Mouse (Mus musculus) limb, embryonic 12.5 days (tissue): Measurements from ENCODE around the gene Nme7. TPM values are rescaled to one million over a fixed set of nuclear protein-coding genes. Genes with fewer than 3 reads are reported as not detected.

Experiments
- ATAC-seq: fragments of 200-750 bp; cut with Nextera tagmentation; 2 replicates; pipeline ENCODE4 v1.8.0; 2017; ENCODE audit warnings: low read depth, moderate TSS enrichment; ENCODE audit not compliant: insufficient number of reproducible peaks, insufficient read depth, low FRiP score, low TSS enrichment
- H3K27ac ChIP-seq: fragments of 300-500 bp; sonication (generic); 2 replicates; pipeline ENCODE4 v1.5.1; 2016; ENCODE audit warnings: mild to moderate bottlenecking, moderate library complexity
- H3K27me3 ChIP-seq: fragments of 300-500 bp; sonication (generic); 2 replicates; pipeline ENCODE4 v1.6.1; 2016; ENCODE audit warnings: mild to moderate bottlenecking, moderate library complexity
- H3K36me3 ChIP-seq: fragments of 300-500 bp; sonication (generic); 2 replicates; pipeline ENCODE4 v1.6.1; 2016; ENCODE audit warnings: mild to moderate bottlenecking, moderate library complexity
- H3K4me1 ChIP-seq: fragments of 300-500 bp; sonication (generic); replicated peaks from 2 replicates; pipeline ENCODE4 v1.6.1; 2016
- H3K4me2 ChIP-seq: fragments of 300-500 bp; sonication (generic); 2 replicates; pipeline ENCODE4 v1.6.1; 2016; ENCODE audit warnings: mild to moderate bottlenecking, moderate library complexity
- H3K4me3 ChIP-seq: fragments of 300-500 bp; sonication (generic); replicated peaks from 2 replicates; pipeline ENCODE4 v1.5.1; 2016; ENCODE audit warnings: mild to moderate bottlenecking
- H3K9ac ChIP-seq: fragments of 300-500 bp; sonication (generic); replicated peaks from 2 replicates; pipeline ENCODE4 v1.6.1; 2016; ENCODE audit warnings: mild to moderate bottlenecking, moderate library complexity
- H3K9me3 ChIP-seq: fragments of 300-500 bp; sonication (generic); 2 replicates; pipeline ENCODE4 v1.6.1; 2016; ENCODE audit warnings: mild to moderate bottlenecking, moderate library complexity
- WGBS: fragments of 180-500 bp; shearing (Covaris S2); methylation state at CpG from one replicate; pipeline ENCODE4 v1.1.7; 2016; 5-methylcytosine and 5-hydroxymethylcytosine counted together
- polyA plus RNA-seq: library from polyadenylated mRNA; unstranded; fragments of >200 nt; fragmentation: Nextera tagmentation; extraction: Ambion mirVana; gene quantifications from 2 replicates; pipeline ENCODE4 v1.2.1, GENCODE M21; 2016

The Nme7 gene
- polyA plus RNA-seq, 1 experiment from 2014 or later = 42.3 TPM

- Histone ChIP-seq H3K36me3 (peaks cover 4% of the 10 kb centered on the region; the same call in 1 of the 2 replicates), H3K27ac (no peak overlapping the region), H3K9me3 (no peaks in the 10 kb centered on the region), H3K4me2 (no peak overlapping the region), H3K4me1 (peaks cover 17% of the 10 kb centered on the region), H3K4me3 (no peak overlapping the region), H3K27me3 (no peaks in the 10 kb centered on the region), H3K9ac (no peak overlapping the region)
- 73% methylated on average over 5 of the region's 5 CpGs for WGBS
- ATAC-seq = no peak
These were observed 16.8 kb downstream of the Nme7 start for GRCm38 (mm10) chr1:164320731-164321130.

GRCm38 (mm10) chr1:164321408-164321807 is 17.5 kb downstream of the Nme7 start:
- Histone ChIP-seq H3K27ac (no peak overlapping the region), H3K36me3 (peaks cover 4% of the 10 kb centered on the region; the same call in 1 of the 2 replicates), H3K27me3 (no peaks in the 10 kb centered on the region), H3K4me2 (no peak overlapping the region), H3K4me3 (no peak overlapping the region), H3K9me3 (no peaks in the 10 kb centered on the region), H3K4me1 (peaks cover 17% of the 10 kb centered on the region), H3K9ac (no peak overlapping the region)
- ATAC-seq = no peak
- 45% methylated on average over 10 of the region's 10 CpGs for WGBS

- H3K36me3 ChIP-seq = peaks cover under 1% of the 10 kb centered on the region; the same call in 1 of the 2 replicates
- H3K4me3 ChIP-seq = no peak overlapping the region
- H3K4me2 ChIP-seq = no peak overlapping the region
- no peak for ATAC-seq
- no peak overlapping the region for H3K27ac ChIP-seq
- WGBS = 65% methylated on average over 8 of the region's 8 CpGs
- no peaks in the 10 kb centered on the region for H3K27me3 ChIP-seq
- H3K4me1 ChIP-seq = peaks cover 24% of the 10 kb centered on the region
- no peaks in the 10 kb centered on the region for H3K9me3 ChIP-seq
- no peak overlapping the region for H3K9ac ChIP-seq
These were observed 19.2 kb downstream of the Nme7 start for GRCm38 (mm10) chr1:164322987-164323650.

GRCm38 (mm10) chr1:164324221-164324620 is 20.3 kb downstream of the Nme7 start:
- no peak for ATAC-seq
- H3K27me3 ChIP-seq = no peaks in the 10 kb centered on the region
- no peaks in the 10 kb centered on the region for H3K9me3 ChIP-seq
- H3K27ac ChIP-seq = no peak overlapping the region
- peaks cover 11% of the 10 kb centered on the region for H3K36me3 ChIP-seq
- no peak overlapping the region for H3K9ac ChIP-seq
- H3K4me2 ChIP-seq = no peak overlapping the region
- WGBS = 88% methylated on average over 4 of the region's 4 CpGs
- no peak overlapping the region for H3K4me3 ChIP-seq
- H3K4me1 ChIP-seq = peaks cover 24% of the 10 kb centered on the region

- peaks cover 24% of the 10 kb centered on the region for H3K4me1 ChIP-seq
- no peaks in the 10 kb centered on the region for H3K27me3 ChIP-seq
- 85% methylated on average over 2 of the region's 2 CpGs for WGBS
- no peak overlapping the region for H3K27ac ChIP-seq
- no peak overlapping the region for H3K9ac ChIP-seq
- no peak overlapping the region for H3K4me2 ChIP-seq
- H3K9me3 ChIP-seq = no peaks in the 10 kb centered on the region
- no peak for ATAC-seq
- H3K4me3 ChIP-seq = no peak overlapping the region
- H3K36me3 ChIP-seq = peaks cover 13% of the 10 kb centered on the region
These were observed 21.0 kb downstream of the Nme7 start for GRCm38 (mm10) chr1:164324878-164325277.

- no peak for ATAC-seq
- H3K4me2 ChIP-seq = no peak overlapping the region
- no peak overlapping the region for H3K9ac ChIP-seq
- no peak overlapping the region for H3K27ac ChIP-seq
- H3K36me3 ChIP-seq = peaks cover 22% of the 10 kb centered on the region
- 53% methylated on average over 6 of the region's 6 CpGs for WGBS
- H3K4me1 ChIP-seq = peaks cover 13% of the 10 kb centered on the region
- no peaks in the 10 kb centered on the region for H3K27me3 ChIP-seq
- no peaks in the 10 kb centered on the region for H3K9me3 ChIP-seq
- H3K4me3 ChIP-seq = no peak overlapping the region
These were observed 22.8 kb downstream of the Nme7 start for GRCm38 (mm10) chr1:164326600-164327155.

GRCm38 (mm10) chr1:164327764-164328163 is 23.8 kb downstream of the Nme7 start:
- no peaks in the 10 kb centered on the region for H3K9me3 ChIP-seq
- peaks cover 7% of the 10 kb centered on the region for H3K4me1 ChIP-seq
- no peaks in the 10 kb centered on the region for H3K27me3 ChIP-seq
- no peak overlapping the region for H3K4me2 ChIP-seq
- H3K4me3 ChIP-seq = no peak overlapping the region
- H3K9ac ChIP-seq = no peak overlapping the region
- no peak for ATAC-seq
- peaks cover 25% of the 10 kb centered on the region for H3K36me3 ChIP-seq
- 62% methylated on average over 7 of the region's 7 CpGs for WGBS
- H3K27ac ChIP-seq = no peak overlapping the region

- Histone ChIP-seq H3K4me3 (no peak overlapping the region), H3K9ac (no peak overlapping the region), H3K4me1 (0 out of 2 replicates have a peak, but pooled peaks cover 2% of the 10 kb centered on the region), H3K27ac (no peak overlapping the region), H3K9me3 (no peaks in the 10 kb centered on the region), H3K4me2 (no peak overlapping the region), H3K27me3 (no peaks in the 10 kb centered on the region), H3K36me3 (peaks cover 51% of the 10 kb centered on the region)
- 68% methylated on average over 11 of the region's 11 CpGs for WGBS
- ATAC-seq = no peak
These were observed 28.6 kb downstream of the Nme7 start for GRCm38 (mm10) chr1:164332559-164332958.

- no peak for ATAC-seq
- no peak overlapping the region for H3K9ac ChIP-seq
- H3K4me3 ChIP-seq = no peak overlapping the region
- no peak overlapping the region for H3K27ac ChIP-seq
- H3K27me3 ChIP-seq = no peaks in the 10 kb centered on the region
- H3K9me3 ChIP-seq = no peaks in the 10 kb centered on the region
- H3K36me3 ChIP-seq = peaks cover 38% of the 10 kb centered on the region
- no peaks in the 10 kb centered on the region for H3K4me1 ChIP-seq
- WGBS = 89% methylated on average over 3 of the region's 3 CpGs
- no peak overlapping the region for H3K4me2 ChIP-seq
These were observed 31.5 kb downstream of the Nme7 start for GRCm38 (mm10) chr1:164335435-164335834.

GRCm38 (mm10) chr1:164335846-164336245 is 31.9 kb downstream of the Nme7 start:
- peaks cover 37% of the 10 kb centered on the region for H3K36me3 ChIP-seq
- no peaks in the 10 kb centered on the region for H3K27me3 ChIP-seq
- WGBS = 88% methylated on average over 4 of the region's 4 CpGs

GRCm38 (mm10) chr1:164342161-164342560 is 38.2 kb downstream of the Nme7 start:
- H3K9ac ChIP-seq = no peak overlapping the region
- no peak overlapping the region for H3K4me2 ChIP-seq
- WGBS = 85% methylated on average over 3 of the region's 3 CpGs
- ATAC-seq = no peak
- H3K27ac ChIP-seq = no peak overlapping the region
- no peaks in the 10 kb centered on the region for H3K9me3 ChIP-seq
- peaks cover 33% of the 10 kb centered on the region for H3K36me3 ChIP-seq
- no peaks in the 10 kb centered on the region for H3K27me3 ChIP-seq
- H3K4me1 ChIP-seq = no peaks in the 10 kb centered on the region
- no peak overlapping the region for H3K4me3 ChIP-seq

More at GRCm38 (mm10) chr1:164335846-164336245, 31.9 kb downstream of the Nme7 start:
- Histone ChIP-seq H3K4me3 (no peak overlapping the region), H3K9ac (no peak overlapping the region), H3K4me2 (no peak overlapping the region), H3K27ac (no peak overlapping the region), H3K4me1 (no peaks in the 10 kb centered on the region), H3K9me3 (no peaks in the 10 kb centered on the region)
- no peak for ATAC-seq

GRCm38 (mm10) chr1:164353443-164353842 is 49.5 kb downstream of the Nme7 start:
- 86% methylated on average over 3 of the region's 3 CpGs for WGBS
- no peak overlapping the region for H3K9ac ChIP-seq
- no peak overlapping the region for H3K27ac ChIP-seq
- H3K4me3 ChIP-seq = no peak overlapping the region
- no peak for ATAC-seq
- no peaks in the 10 kb centered on the region for H3K27me3 ChIP-seq
- H3K4me1 ChIP-seq = no peaks in the 10 kb centered on the region
- no peak overlapping the region for H3K4me2 ChIP-seq
- peaks cover 13% of the 10 kb centered on the region; the same call in 1 of the 2 replicates for H3K36me3 ChIP-seq
- no peaks in the 10 kb centered on the region for H3K9me3 ChIP-seq
